Mouse (Mus musculus) CH12.LX (cell line): ENCODE data around the gene Dcps. TPM values are rescaled to one million over a fixed set of nuclear protein-coding genes. Genes with fewer than 3 reads are reported as not detected.

Experiments
- DNase-seq: peaks from one replicate; pipeline ENCODE4 v3.0.0-alpha.2; 2013; ENCODE audit errors: extremely low read depth
- H3K27ac ChIP-seq: 2 replicates; pipeline ENCODE4 v1.5.1; 2012; ENCODE audit warnings: low read depth, mild to moderate bottlenecking, control low read depth, moderate library complexity; ENCODE audit not compliant: insufficient read depth
- H3K27me3 ChIP-seq: replicated peaks from 2 replicates; pipeline ENCODE3; 2012; ENCODE audit warnings: inconsistent platforms
- H3K36me3 ChIP-seq, 2 experiments: replicated peaks in 1 of 2; 2 replicates each; pipeline versions ENCODE3 to v1.6.1; 2012; ENCODE audit warnings: inconsistent platforms in 1 of 2, low read length in 1 of 2, mild to moderate bottlenecking in 1 of 2, mixed read lengths in 1 of 2, moderate library complexity in 1 of 2; ENCODE audit not compliant: control insufficient read depth in 1 of 2, insufficient read depth in 1 of 2
- H3K4me1 ChIP-seq, 2 experiments: 2 replicates each; pipeline ENCODE4 v1.6.1; 2012; ENCODE audit warnings: inconsistent platforms in 1 of 2, moderate library complexity in 1 of 2; ENCODE audit not compliant: insufficient read depth in 2 of 2, control insufficient read depth in 1 of 2
- H3K4me2 ChIP-seq: 2 replicates; pipeline ENCODE4 v1.6.1; 2012; ENCODE audit warnings: low read depth, mild to moderate bottlenecking, control low read depth; ENCODE audit not compliant: poor library complexity, insufficient read depth, severe bottlenecking
- H3K4me3 ChIP-seq, 3 experiments: fragments of 150-350 bp in 1 of 3; sonication (generic) in 1 of 3; replicated peaks in 1 of 3; 2 replicates each; pipeline versions ENCODE3 to v1.5.1; 2011 to 2012; ENCODE audit warnings: low read depth in 2 of 3, low read length in 2 of 3, mild to moderate bottlenecking in 2 of 3, moderate library complexity in 2 of 3, control low read depth in 1 of 3, improper control_type of control experiment in 1 of 3, inconsistent platforms in 1 of 3, mixed read lengths in 1 of 3; ENCODE audit not compliant: poor library complexity in 1 of 3
- H3K79me2 ChIP-seq: replicated peaks from 2 replicates; pipeline ENCODE4 v1.6.1; 2012; ENCODE audit warnings: mild to moderate bottlenecking, moderate library complexity; ENCODE audit not compliant: control insufficient read depth, poor library complexity, insufficient read depth, severe bottlenecking; ENCODE audit errors: extremely low read depth
- H3K9ac ChIP-seq: 2 replicates; pipeline ENCODE4 v1.6.1; 2012; ENCODE audit warnings: low read depth, mild to moderate bottlenecking, control low read depth, moderate library complexity; ENCODE audit not compliant: insufficient read depth
- H3K9me3 ChIP-seq: replicated peaks from 2 replicates; pipeline ENCODE3; 2012; ENCODE audit warnings: low read length, inconsistent platforms, mixed read lengths
- BHLHE40 ChIP-seq: IDR thresholded peaks from 2 replicates; pipeline ENCODE4 v1.6.1; 2011; ENCODE audit warnings: mild to moderate bottlenecking, low read depth, low read length, improper control_type of control experiment
- CHD1 ChIP-seq: IDR thresholded peaks from 2 replicates; pipeline ENCODE4 v1.6.1; 2012; ENCODE audit warnings: low read depth, low read length, improper control_type of control experiment, inconsistent platforms
- CHD2 ChIP-seq: IDR thresholded peaks from 2 replicates; pipeline ENCODE4 v1.6.1; 2011; ENCODE audit warnings: low read length, improper control_type of control experiment
- CTCF ChIP-seq, 2 experiments: IDR thresholded peaks in 1 of 2; conservative IDR thresholded peaks in 1 of 2; 2 replicates each; pipeline ENCODE4 v1.5.1; 2011 to 2012; ENCODE audit warnings: low read depth in 2 of 2, low read length in 2 of 2, improper control_type of control experiment in 1 of 2, inconsistent platforms in 1 of 2, mild to moderate bottlenecking in 1 of 2, moderate library complexity in 1 of 2
- EP300 ChIP-seq: IDR thresholded peaks from 2 replicates; pipeline ENCODE4 v1.6.1; 2011; ENCODE audit warnings: low read length, improper control_type of control experiment
- HCFC1 ChIP-seq: IDR thresholded peaks from 2 replicates; pipeline ENCODE4 v1.6.1; 2012; ENCODE audit warnings: low read depth, mild to moderate bottlenecking, inconsistent platforms, low read length, improper control_type of control experiment
- IRF4 ChIP-seq: IDR thresholded peaks from 2 replicates; pipeline ENCODE4 v1.6.1; 2014; ENCODE audit warnings: low read depth, mild to moderate bottlenecking, inconsistent platforms, low read length, improper control_type of control experiment
- JUND ChIP-seq: conservative IDR thresholded peaks from 2 replicates; pipeline ENCODE4 v1.6.1; 2011; ENCODE audit warnings: low read depth, low read length, improper control_type of control experiment
- MAZ ChIP-seq: IDR thresholded peaks from 2 replicates; pipeline ENCODE4 v1.6.1; 2012; ENCODE audit warnings: low read depth, mild to moderate bottlenecking, inconsistent platforms, low read length, improper control_type of control experiment, moderate library complexity
- NELFE ChIP-seq: IDR thresholded peaks from 2 replicates; pipeline ENCODE4 v1.6.1; 2011; ENCODE audit warnings: low read depth, low read length, improper control_type of control experiment
- POLR2A ChIP-seq: IDR thresholded peaks from 2 replicates; pipeline ENCODE4 v1.6.1; 2011; ENCODE audit warnings: low read depth, mild to moderate bottlenecking, improper control_type of control experiment, low read length
- RAD21 ChIP-seq: IDR thresholded peaks from 2 replicates; pipeline ENCODE4 v1.6.1; 2011; ENCODE audit warnings: low read depth, mild to moderate bottlenecking, low read length, improper control_type of control experiment, moderate library complexity
- SIN3A ChIP-seq: IDR thresholded peaks from 2 replicates; pipeline ENCODE4 v1.6.1; 2012; ENCODE audit warnings: low read length, improper control_type of control experiment, inconsistent platforms
- SMC3 ChIP-seq: IDR thresholded peaks from 2 replicates; pipeline ENCODE4 v1.6.1; 2011; ENCODE audit warnings: low read depth, low read length, improper control_type of control experiment
- TBP ChIP-seq: conservative IDR thresholded peaks from 2 replicates; pipeline ENCODE4 v1.6.1; 2011; ENCODE audit warnings: low read depth, low read length, improper control_type of control experiment
- TCF12 ChIP-seq: IDR thresholded peaks from 2 replicates; pipeline ENCODE4 v1.6.1; 2014; ENCODE audit warnings: low read depth, mild to moderate bottlenecking, inconsistent platforms, low read length, improper control_type of control experiment
- ZMIZ1 ChIP-seq: IDR thresholded peaks from 2 replicates; pipeline ENCODE4 v1.6.1; 2012; ENCODE audit warnings: low read depth, mild to moderate bottlenecking, inconsistent platforms, low read length, improper control_type of control experiment
- ZNF384 ChIP-seq: IDR thresholded peaks from 2 replicates; pipeline ENCODE4 v1.6.1; 2012; ENCODE audit warnings: low read depth, low read length, improper control_type of control experiment, inconsistent platforms
- dilution Hi-C: fragments of 300-500 bp; cut with MboI; formaldehyde crosslinking; loops from 2 replicates; pipeline ENCODE4 v1.14.3; 2020; ENCODE audit warnings: low sequenced_read_pairs; ENCODE audit not compliant: extremely low pct_unique_long_range_greater_than_20kb, extremely low pct_ligation_motif_present
- in situ Hi-C: fragments of 300-500 bp; cut with MboI; formaldehyde crosslinking; loops from 3 replicates; pipeline ENCODE4 v1.14.3; 2019; ENCODE audit warnings: low sequenced_read_pairs, low pct_ligation_motif_present, low pct_unique_long_range_greater_than_20kb, mixed read lengths
- polyA plus RNA-seq: library from polyadenylated mRNA; unstranded; fragments of >175 nt; gene quantifications from 2 replicates; pipeline ENCODE4 v1.2.1, GENCODE M21; 2012; ENCODE audit warnings: low read depth; ENCODE audit not compliant: insufficient read length
- total RNA-seq, 2 experiments: library from RNA; depleted of rRNA; stranded (reverse); fragments of 300-350 nt in 1 of 2; fragments of >200 nt in 1 of 2; gene quantifications; 2 replicates each; pipeline ENCODE4 v1.2.3; 2012 to 2014

Dcps gene
- total and polyA plus RNA-seq, 3 experiments = 64.3 to 113 (median 94.3) TPM

GRCm38 (mm10) chr9:35166144-35166797 is 9.6 kb downstream of the Dcps start (continued):
- TF ChIP-seq SIN3A = no peak
- TF ChIP-seq NELFE = no peak
- no peak for TF ChIP-seq JUND
- no peak for TF ChIP-seq ZMIZ1
- TF ChIP-seq RAD21 = peak; percentile 64
- TF ChIP-seq ZNF384 = peak; percentile 75
- no peak for TF ChIP-seq MAZ

- Histone ChIP-seq H3K27ac (no peak overlapping the region), H3K27me3 (no peaks in the 10 kb centered on the region), H3K9ac (no peak overlapping the region), H3K4me2 (no peak overlapping the region), H3K4me3 (no peak overlapping the region), H3K79me2 (no peaks in the 10 kb centered on the region), H3K9me3 (no peaks in the 10 kb centered on the region), H3K4me1 (peaks cover 10 to 26% of the 10 kb centered on the region in 2 experiments), H3K36me3 (peaks cover 30 to 83% of the 10 kb centered on the region in 2 experiments)
- dilution Hi-C loops = no loop called here
- in situ Hi-C loops = no loop called here
- no peak for DNase-seq
- TF ChIP-seq CTCF (conservative IDR thresholded peaks at IDR 0.05 in 1 of 2, IDR thresholded peaks at IDR 0.05 in 1 of 2; ENCODE audit: low read depth in 2 of 2, low read length in 2 of 2) = no peak
- no peak for TF ChIP-seq CHD1
- TF ChIP-seq JUND = no peak
- TF ChIP-seq IRF4 = no peak
- no peak for TF ChIP-seq SIN3A
- TF ChIP-seq EP300 = no peak
- no peak for TF ChIP-seq TBP
- no peak for TF ChIP-seq BHLHE40
These were observed 11.6 kb downstream of the Dcps start for GRCm38 (mm10) chr9:35164142-35164874.

- no peaks in the 10 kb centered on the region for H3K79me2 ChIP-seq
- H3K4me3 ChIP-seq = no peak overlapping the region
- H3K36me3 ChIP-seq = peaks cover 25 to 76% of the 10 kb centered on the region in 2 experiments
- H3K4me2 ChIP-seq = no peak overlapping the region
- dilution Hi-C loops (no loop called here), in situ Hi-C loops (no loop called here)
- no peak overlapping the region for H3K9ac ChIP-seq
- H3K27me3 ChIP-seq = no peaks in the 10 kb centered on the region
- TF ChIP-seq SIN3A (no peak), SMC3 (no peak), CHD2 (no peak), HCFC1 (no peak), POLR2A (no peak), ZMIZ1 (no peak), ZNF384 (peak; percentile 79), TCF12 (no peak), CTCF (conservative IDR thresholded peaks at IDR 0.05 in 1 of 2, IDR thresholded peaks at IDR 0.05 in 1 of 2; ENCODE audit: low read depth in 2 of 2, low read length in 2 of 2) (no peak)
- H3K27ac ChIP-seq = no peak overlapping the region
- no peak for DNase-seq
- peaks cover 10 to 26% of the 10 kb centered on the region in 2 experiments for H3K4me1 ChIP-seq
- H3K9me3 ChIP-seq = no peaks in the 10 kb centered on the region
These were observed 12.7 kb downstream of the Dcps start for GRCm38 (mm10) chr9:35163011-35163690.
